Mouse (Mus musculus) gonadal fat pad, adult 2 months (tissue): ENCODE measurements around the gene Ggcx. TPM values are rescaled to one million over a fixed set of nuclear protein-coding genes. Genes with fewer than 3 reads are reported as not detected.
"Not testable (repeated sequence)": the region's sequence is repeated elsewhere in the genome, so short reads cannot be mapped to it uniquely, and the experiment has no call there.

ENCODE experiments used
- DNase-seq: peaks from one replicate; pipeline ENCODE4 v3.0.0-alpha.2; 2012; ENCODE audit warnings: low read depth
- polyA plus RNA-seq: library from polyadenylated mRNA; depleted of rRNA; stranded (reverse); fragments of >200 nt; gene quantifications from 2 replicates; pipeline ENCODE4 v1.2.3, GENCODE M21; 2012

Gene Ggcx
- polyA plus RNA-seq, 1 experiment = 26.9 TPM

- DNase-seq = no peak
Observed at GRCm38 (mm10) chr6:72429061-72429842, 15.1 kb downstream of the Ggcx start.

- no peak for DNase-seq
Observed at GRCm38 (mm10) chr6:72430989-72431921, 17.1 kb downstream of the Ggcx start.

- no peak for DNase-seq
Observed at GRCm38 (mm10) chr6:72432153-72432552, 18.0 kb downstream of the Ggcx start.

- DNase-seq = no peak
Observed at GRCm38 (mm10) chr6:72438226-72438625, 24.1 kb downstream of the Ggcx start.

GRCm38 (mm10) chr6:72438862-72439354, 24.8 kb downstream of the Ggcx start:
- no peak for DNase-seq

- DNase-seq = no peak
Observed at GRCm38 (mm10) chr6:72439355-72440185, 25.5 kb downstream of the Ggcx start, which contains the start of gene Mat2a. Gene Mat2a, minus strand, starts transcription at chr6:72439558.

- DNase-seq = no peak
Observed at GRCm38 (mm10) chr6:72440186-72440990, 26.3 kb downstream of the Ggcx start.

GRCm38 (mm10) chr6:72442921-72443604, 29.0 kb downstream of the Ggcx start:
- DNase-seq = no peak

GRCm38 (mm10) chr6:72445011-72445410, 30.9 kb downstream of the Ggcx start:
- DNase-seq = no peak

- no peak for DNase-seq
Observed at GRCm38 (mm10) chr6:72447487-72447886, 33.4 kb downstream of the Ggcx start.

GRCm38 (mm10) chr6:72451778-72452177, 37.7 kb downstream of the Ggcx start:
- not testable (repeated sequence) for DNase-seq

GRCm38 (mm10) chr6:72452329-72452728, 38.2 kb downstream of the Ggcx start:
- no peak for DNase-seq

GRCm38 (mm10) chr6:72453578-72453977, 39.5 kb downstream of the Ggcx start:
- DNase-seq = no peak

GRCm38 (mm10) chr6:72454072-72454746, 40.1 kb downstream of the Ggcx start:
- DNase-seq = peak; percentile 83

GRCm38 (mm10) chr6:72454833-72455373, 40.8 kb downstream of the Ggcx start:
- DNase-seq = no peak

- no peak for DNase-seq
Observed at GRCm38 (mm10) chr6:72456567-72456966, 42.5 kb downstream of the Ggcx start.

GRCm38 (mm10) chr6:72458418-72458817, 44.3 kb downstream of the Ggcx start:
- DNase-seq = no peak

GRCm38 (mm10) chr6:72458921-72459320, 44.8 kb downstream of the Ggcx start:
- no peak for DNase-seq
